Mouse (Mus musculus): ENCODE measurements at regions not wholly inside any gene's neighbourhood (a gene's known extent, or its start where the extent isn't known, plus 50 kb on each side); places are given as distances from the start of the nearest gene placed in this dataset.
A peak's percentile ranks its signal among the peaks of the same experiment; 100 is the strongest.

- DNase-seq (ENCODE audit: low spot score) = no peak
These were observed 163.7 kb upstream of the Smim15 start for GRCm38 (mm10) chr13:107880551-107880950.

DNA sequence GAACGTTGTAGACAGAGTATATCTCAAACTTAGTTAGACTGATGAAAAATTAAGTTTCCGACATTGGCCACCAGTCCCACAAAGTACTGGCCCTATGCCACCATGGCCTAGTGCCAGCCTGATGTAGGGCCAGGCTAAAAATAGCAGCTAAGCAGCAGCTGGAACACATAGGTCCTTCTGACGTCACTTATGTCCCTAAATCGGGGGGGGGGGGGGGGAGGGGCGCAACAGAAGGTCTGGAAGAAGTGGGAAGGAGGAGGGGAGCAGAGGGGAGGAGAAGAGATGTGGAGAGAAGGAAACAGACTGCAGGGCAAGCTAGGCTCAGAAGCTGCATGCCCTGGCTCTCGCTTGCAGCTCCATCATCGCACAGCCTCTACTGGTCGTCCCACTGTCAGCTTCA, 164.7 kb upstream of the Smim15 start:
- DNase-seq (ENCODE audit: low spot score) = no peak

- no peak for DNase-seq (ENCODE audit: low spot score)
These were observed 165.3 kb upstream of the Smim15 start for GRCm38 (mm10) chr13:107878980-107879379.

DNA sequence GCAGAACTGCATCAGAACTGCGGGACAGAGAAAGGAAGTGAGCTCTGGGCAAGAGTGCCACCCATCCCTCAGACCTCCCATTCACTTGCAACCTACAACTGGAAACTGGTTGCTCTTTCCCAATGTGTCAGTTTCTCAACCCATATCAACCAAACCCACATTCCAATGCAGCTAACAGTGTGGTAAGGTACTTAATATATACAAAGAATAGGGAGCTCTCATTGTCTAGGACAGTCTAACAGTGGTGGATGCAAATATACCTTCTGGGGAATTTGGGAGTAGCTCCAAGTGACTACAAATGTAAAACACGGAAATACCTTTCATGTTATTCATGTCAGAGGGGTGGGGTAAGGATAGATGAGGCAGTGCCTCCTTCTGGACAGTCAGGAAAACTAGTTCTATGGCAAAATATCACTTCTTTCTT, 171.0 kb upstream of the Smim15 start:
- DNase-seq (ENCODE audit: low spot score) = no peak

DNA sequence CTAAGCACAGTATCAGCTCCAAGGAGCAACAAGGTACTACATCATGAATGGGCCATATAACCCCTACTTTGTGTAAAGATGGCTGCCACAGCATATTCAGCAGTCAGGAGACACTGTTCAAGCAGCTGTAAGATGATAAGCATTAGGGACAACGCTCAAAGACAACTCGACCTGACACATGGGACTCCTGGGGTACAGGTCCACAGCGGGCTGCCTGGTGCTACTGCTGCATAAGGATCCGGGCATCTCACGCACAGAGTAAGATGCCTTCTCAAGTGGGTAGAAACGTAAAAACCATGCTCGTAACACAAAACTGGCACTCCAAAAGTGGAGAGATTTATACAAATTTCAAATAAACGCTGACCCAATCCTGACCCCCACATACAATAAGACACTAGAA, 171.7 kb upstream of the Smim15 start:
- no peak for DNase-seq (ENCODE audit: low spot score)

DNA sequence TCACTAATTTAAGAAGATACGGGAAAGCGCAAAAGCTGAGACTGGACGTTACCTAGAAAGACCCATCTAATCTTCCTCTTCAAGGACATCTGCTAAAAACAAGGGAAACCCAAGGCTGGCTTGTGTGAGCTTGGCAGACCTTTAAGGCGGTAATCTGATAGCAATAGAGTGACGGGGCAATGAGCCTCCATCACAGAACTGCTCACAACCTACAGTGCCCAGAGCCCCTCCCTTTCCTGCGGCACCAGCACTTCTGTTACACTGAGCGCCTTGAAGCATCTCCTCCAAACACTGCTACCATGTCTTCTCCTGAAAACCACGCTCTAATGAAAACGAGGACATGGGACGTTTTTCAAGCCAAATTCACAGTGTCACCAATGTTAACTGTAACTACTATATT, 172.1 kb upstream of the Smim15 start:
- no peak for DNase-seq (ENCODE audit: low spot score)

- DNase-seq (ENCODE audit: low spot score) = peak; percentile 30
These were observed 175.3 kb upstream of the Smim15 start for GRCm38 (mm10) chr13:107868906-107869305.

DNA sequence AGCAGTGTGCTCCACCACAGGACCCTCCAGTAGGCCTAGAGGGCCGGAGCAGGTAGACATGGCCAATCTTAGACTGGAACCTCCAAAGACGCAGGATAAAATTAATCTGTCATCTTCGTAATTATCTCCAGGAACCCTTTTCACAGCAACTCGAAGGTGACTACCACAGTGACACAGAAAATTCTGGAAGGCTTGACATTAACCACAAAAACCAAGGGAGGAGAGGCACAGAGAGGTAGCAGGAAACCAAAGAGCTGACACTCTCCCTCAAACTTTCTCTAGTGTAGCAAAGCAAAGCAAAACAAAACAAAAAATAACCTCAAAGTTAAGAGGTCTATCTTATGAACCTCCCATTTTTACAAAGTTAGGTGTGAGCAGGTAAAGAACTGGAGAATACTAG, 177.4 kb upstream of the Smim15 start:
- no peak for DNase-seq (ENCODE audit: low spot score)

GRCm38 (mm10) chr13:107862793-107863654, 181.2 kb upstream of the Smim15 start:
- no peak for DNase-seq (ENCODE audit: low spot score)

DNA sequence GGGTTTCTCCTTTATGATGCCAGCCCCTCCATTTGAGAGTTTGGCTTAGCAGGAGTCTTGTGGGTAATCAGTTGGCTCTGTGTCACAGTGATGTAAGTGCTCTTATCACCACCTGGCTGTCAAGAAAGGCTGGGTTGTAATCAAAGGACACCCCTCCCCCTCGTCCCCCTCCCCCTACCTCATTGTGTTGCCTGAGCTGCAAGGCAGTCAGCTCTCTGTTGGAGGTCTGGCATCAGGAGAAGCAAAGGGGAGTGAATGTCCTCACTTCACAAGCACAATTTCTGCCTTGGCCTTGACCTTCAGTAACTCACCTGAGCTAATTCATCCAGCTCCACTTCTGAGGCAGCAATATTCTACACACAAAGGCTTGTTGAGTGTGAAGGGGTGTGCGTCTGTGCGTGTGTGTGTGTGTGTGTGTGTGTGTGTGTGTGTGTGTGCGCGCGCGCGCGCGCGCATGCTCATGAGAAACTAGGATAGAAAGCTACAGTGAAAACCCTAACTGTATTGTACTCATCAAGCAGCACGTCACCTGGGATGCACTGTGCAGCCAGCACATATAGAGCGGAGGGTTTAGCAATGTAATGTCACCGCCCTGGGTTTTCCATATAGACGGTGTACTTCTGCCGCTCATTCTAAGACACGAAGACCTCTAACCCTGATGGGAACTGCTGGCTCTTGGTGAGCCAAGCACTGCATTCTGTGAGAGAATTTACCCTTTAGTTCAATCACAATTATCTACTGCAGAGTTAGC, 182.7 kb upstream of the Smim15 start:
- DNase-seq (ENCODE audit: low spot score) = peak; percentile 29

GRCm38 (mm10) chr13:107857043-107857755, 187.0 kb upstream of the Smim15 start:
- no peak for DNase-seq (ENCODE audit: low spot score)

DNA sequence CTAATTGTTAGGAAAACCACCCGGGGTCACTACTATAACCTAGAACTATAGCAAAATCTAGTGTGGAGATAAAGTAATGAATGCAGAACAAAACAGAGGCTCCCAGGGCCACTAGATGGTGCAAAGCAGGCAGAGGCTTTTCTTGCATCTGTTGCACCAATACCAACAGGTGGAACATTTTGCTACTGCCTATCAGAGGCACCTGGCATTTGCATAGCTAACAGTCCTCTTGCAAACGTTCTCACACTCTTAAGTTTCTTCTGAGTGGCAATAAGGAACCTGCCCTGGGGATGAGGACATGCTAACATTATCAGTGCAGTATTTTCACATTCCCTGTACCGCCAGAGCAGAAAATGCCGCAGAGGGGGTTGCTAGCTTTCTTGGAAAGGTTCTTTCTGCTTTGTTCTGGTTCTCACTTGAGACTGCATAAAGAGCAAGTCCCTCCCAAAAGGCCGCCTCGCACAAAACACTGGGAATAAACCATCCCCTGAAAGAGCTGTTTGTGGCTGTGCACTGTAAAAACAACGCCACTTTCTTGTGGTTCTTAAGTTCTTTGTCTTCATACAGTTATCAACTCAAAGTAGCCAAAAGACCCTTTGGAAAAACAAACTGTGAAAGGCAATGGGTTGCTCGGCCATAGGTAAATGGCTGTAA, 193.2 kb upstream of the Smim15 start:
- peak; percentile 37 for DNase-seq (ENCODE audit: low spot score)

GRCm38 (mm10) chr13:107848871-107849270, 195.4 kb upstream of the Smim15 start:
- no peak for DNase-seq (ENCODE audit: low spot score)

DNA sequence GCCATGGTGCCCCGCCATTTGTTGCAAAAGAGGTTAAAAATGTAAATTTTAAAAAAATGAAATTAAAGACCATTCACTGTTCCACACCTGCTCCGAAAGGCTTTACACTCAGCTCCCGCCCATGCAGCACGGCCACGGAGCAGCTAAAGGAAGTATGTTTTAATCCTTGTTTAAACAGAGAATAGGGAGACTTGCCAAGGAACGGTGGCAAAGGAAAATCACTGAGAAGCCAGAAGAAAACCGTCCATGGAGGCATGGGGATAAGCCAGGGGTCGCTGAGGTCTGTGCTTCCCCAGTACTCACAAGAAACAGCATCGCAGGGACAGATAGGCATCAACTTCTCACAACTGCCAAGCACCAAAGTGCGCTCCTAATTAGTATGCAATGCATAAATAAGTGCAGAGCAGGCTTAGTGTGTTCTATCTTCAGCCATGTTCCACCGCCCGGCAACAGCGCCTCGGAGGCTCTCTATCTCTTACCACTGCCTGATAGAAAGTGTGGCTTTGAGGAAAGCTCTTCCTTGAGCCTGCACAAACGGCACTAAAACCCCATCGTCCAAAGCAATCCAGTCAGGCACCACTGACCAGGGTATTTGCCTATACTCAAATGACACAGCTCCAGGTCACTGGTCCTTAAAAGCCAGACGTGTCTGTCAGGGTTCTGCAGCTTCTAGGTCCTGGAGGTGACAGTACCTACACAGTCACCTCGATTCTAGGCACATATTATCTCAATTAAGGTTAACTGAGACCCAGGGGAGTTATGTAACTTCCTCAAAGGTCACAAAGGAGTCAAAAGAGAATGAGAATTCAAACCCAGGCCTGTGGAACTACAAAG, 196.8 kb upstream of the Smim15 start:
- DNase-seq (ENCODE audit: low spot score) = no peak

DNA sequence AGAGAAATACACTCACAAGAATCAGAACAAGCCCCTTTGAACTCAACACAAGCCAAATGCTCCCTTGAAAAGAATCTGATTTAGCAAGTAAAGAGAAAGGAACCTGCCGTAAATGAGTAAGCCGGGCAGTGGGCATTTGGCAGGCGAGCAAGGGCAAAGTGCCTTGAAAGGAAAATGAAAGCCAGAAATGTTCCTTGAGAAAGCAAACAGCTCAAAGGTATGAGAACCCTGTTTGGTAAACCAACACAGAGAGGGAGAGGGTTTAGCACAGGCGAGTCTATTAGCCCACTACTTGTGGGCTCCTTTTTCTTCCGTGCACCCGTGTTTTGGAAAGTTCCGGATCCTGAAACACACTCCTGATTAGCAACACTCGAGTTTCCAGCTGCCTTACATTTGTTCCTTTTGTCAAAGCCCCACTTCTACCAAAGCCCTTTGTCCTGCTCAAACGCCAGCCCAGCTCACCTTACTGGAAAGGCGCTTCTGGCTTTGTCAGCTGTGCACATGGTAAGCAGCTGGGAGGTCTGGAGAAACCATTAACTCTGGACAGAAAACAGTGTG, 197.5 kb upstream of the Smim15 start:
- DNase-seq (ENCODE audit: low spot score) = no peak

DNA sequence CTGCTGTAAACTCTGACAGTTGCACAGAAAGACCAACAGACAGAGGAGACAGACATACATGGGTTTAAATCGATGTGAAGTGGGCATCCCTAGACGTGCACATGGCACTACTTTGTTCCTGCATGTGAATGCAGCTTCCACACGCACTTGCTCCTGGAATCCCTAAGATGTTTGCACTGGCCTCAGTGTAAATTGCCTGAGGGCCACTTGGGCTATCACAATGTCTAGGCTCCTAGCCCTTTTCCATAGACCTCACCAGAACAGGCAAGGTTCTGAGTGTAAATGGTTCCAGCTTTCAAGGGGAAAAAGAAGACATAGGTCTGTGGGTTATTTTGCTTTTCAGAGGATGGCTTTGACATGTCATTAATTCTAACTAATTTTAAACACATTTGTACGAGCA, 198.4 kb upstream of the Smim15 start:
- no peak for DNase-seq (ENCODE audit: low spot score)

GRCm38 (mm10) chr13:107844085-107844484, 200.2 kb upstream of the Smim15 start:
- DNase-seq (ENCODE audit: low spot score) = peak; percentile 26

DNA sequence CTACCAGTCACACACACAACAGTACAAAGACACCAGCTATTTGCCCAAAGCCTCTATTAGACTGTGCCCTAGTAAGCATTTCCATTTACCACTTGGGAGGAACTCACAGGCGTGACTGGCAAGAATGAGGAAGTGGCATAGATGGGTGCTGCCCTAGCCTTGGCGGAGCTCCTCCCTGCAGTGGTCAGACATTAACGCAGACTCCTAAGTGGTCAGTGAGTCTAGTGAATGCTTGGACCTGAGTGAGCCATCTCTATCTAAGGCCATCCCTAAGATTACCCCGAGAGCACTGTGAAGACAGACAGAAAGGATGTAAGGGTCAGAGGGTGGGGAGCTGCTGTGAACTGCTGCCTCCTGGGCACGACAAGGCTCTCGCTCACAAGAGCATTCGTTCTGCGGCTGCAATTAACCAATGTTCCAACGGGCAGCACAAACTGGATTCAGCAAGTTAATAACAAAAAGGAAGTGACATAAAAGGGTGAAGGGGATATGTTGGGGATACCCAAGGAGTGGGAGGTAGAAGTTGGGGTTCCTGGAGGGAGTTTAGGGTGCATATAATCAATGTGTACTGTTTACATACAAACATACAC, 206.0 kb upstream of the Smim15 start:
- no peak for DNase-seq (ENCODE audit: low spot score)

- DNase-seq (ENCODE audit: low spot score) = peak; percentile 80
These were observed 206.9 kb upstream of the Smim15 start for GRCm38 (mm10) chr13:107837206-107837952.

All from thymus, postnatal 0 days (tissue).